Mouse (Mus musculus): ENCODE measurements around the gene Zfp1. TPM values are rescaled to one million over a fixed set of nuclear protein-coding genes. Genes with fewer than 3 reads are reported as not detected.

Gene Zfp1
- polyA plus RNA-seq, 1 experiment from 2014 or later, result 16.0 TPM

- no peak for ATAC-seq
- Histone ChIP-seq H3K4me2 (ENCODE audit: low read depth, low read length) (no peak overlapping the region), H3K9ac (ENCODE audit: low read depth, low read length) (no peak overlapping the region), H3K27me3 (replicated peaks; ENCODE audit: control insufficient read depth, insufficient read depth, low read length) (no peaks in the 10 kb centered on the region), H3K9me3 (ENCODE audit: control insufficient read depth, low read length) (no peaks in the 10 kb centered on the region), H3K36me3 (ENCODE audit: control insufficient read depth, insufficient read depth, low read length) (no peaks in the 10 kb centered on the region), H3K4me3 (ENCODE audit: low read length) (no peak overlapping the region), H3K27ac (ENCODE audit: low read length) (no peak overlapping the region), H3K4me1 (ENCODE audit: control insufficient read depth, insufficient read depth, low read length) (0 out of 2 replicates have a peak, but pooled peaks cover 3% of the 10 kb centered on the region)
- 60% methylated on average over 2 of the region's 2 CpGs for WGBS
These were observed 5.6 kb downstream of the Zfp1 start for GRCm38 (mm10) chr8:111648834-111649233.

- WGBS, result 87% methylated on average over 3 of the region's 3 CpGs
- no peak for ATAC-seq
These were observed 7.5 kb downstream of the Zfp1 start for GRCm38 (mm10) chr8:111650651-111651050.

GRCm38 (mm10) chr8:111653524-111653923, 10.3 kb downstream of the Zfp1 start:
- no peaks in the 10 kb centered on the region for H3K36me3 ChIP-seq (ENCODE audit: control insufficient read depth, insufficient read depth, low read length)
- H3K4me2 ChIP-seq (ENCODE audit: low read depth, low read length), result no peak overlapping the region
- H3K27me3 ChIP-seq (replicated peaks; ENCODE audit: control insufficient read depth, insufficient read depth, low read length), result no peaks in the 10 kb centered on the region
- ATAC-seq, result no peak
- no peaks in the 10 kb centered on the region for H3K9me3 ChIP-seq (ENCODE audit: control insufficient read depth, low read length)
- no peak overlapping the region for H3K4me3 ChIP-seq (ENCODE audit: low read length)
- 96% methylated on average over 2 of the region's 2 CpGs for WGBS
- no peak overlapping the region for H3K27ac ChIP-seq (ENCODE audit: low read length)
- H3K9ac ChIP-seq (ENCODE audit: low read depth, low read length), result no peak overlapping the region
- peaks cover 7% of the 10 kb centered on the region; the same call in 1 of the 2 replicates for H3K4me1 ChIP-seq (ENCODE audit: control insufficient read depth, insufficient read depth, low read length)

More at GRCm38 (mm10) chr8:111650651-111651050, 7.5 kb downstream of the Zfp1 start:
- Histone ChIP-seq H3K36me3 (ENCODE audit: control insufficient read depth, insufficient read depth, low read length) (no peaks in the 10 kb centered on the region), H3K4me2 (ENCODE audit: low read depth, low read length) (no peak overlapping the region), H3K27me3 (replicated peaks; ENCODE audit: control insufficient read depth, insufficient read depth, low read length) (no peaks in the 10 kb centered on the region), H3K4me1 (ENCODE audit: control insufficient read depth, insufficient read depth, low read length) (0 out of 2 replicates have a peak, but pooled peaks cover 3% of the 10 kb centered on the region), H3K4me3 (ENCODE audit: low read length) (no peak overlapping the region), H3K9me3 (ENCODE audit: control insufficient read depth, low read length) (no peaks in the 10 kb centered on the region), H3K27ac (ENCODE audit: low read length) (no peak overlapping the region), H3K9ac (ENCODE audit: low read depth, low read length) (no peak overlapping the region)

GRCm38 (mm10) chr8:111657312-111657854, 14.2 kb downstream of the Zfp1 start:
- no peak for ATAC-seq
- Histone ChIP-seq H3K4me1 (ENCODE audit: control insufficient read depth, insufficient read depth, low read length) (peaks cover 7% of the 10 kb centered on the region; the same call in 1 of the 2 replicates), H3K4me3 (ENCODE audit: low read length) (no peak overlapping the region), H3K4me2 (ENCODE audit: low read depth, low read length) (no peak overlapping the region), H3K9me3 (ENCODE audit: control insufficient read depth, low read length) (no peaks in the 10 kb centered on the region), H3K9ac (ENCODE audit: low read depth, low read length) (no peak overlapping the region), H3K27ac (ENCODE audit: low read length) (no peak overlapping the region), H3K27me3 (replicated peaks; ENCODE audit: control insufficient read depth, insufficient read depth, low read length) (no peaks in the 10 kb centered on the region), H3K36me3 (ENCODE audit: control insufficient read depth, insufficient read depth, low read length) (peaks cover 3% of the 10 kb centered on the region; the same call in 1 of the 2 replicates)
- WGBS, result 57% methylated on average over 1 of the region's 1 CpGs

- Histone ChIP-seq H3K9ac (ENCODE audit: low read depth, low read length) (no peak overlapping the region), H3K27me3 (replicated peaks; ENCODE audit: control insufficient read depth, insufficient read depth, low read length) (no peaks in the 10 kb centered on the region), H3K4me1 (ENCODE audit: control insufficient read depth, insufficient read depth, low read length) (peaks cover 7% of the 10 kb centered on the region; the same call in 1 of the 2 replicates), H3K4me2 (ENCODE audit: low read depth, low read length) (no peak overlapping the region), H3K4me3 (ENCODE audit: low read length) (no peak overlapping the region), H3K36me3 (ENCODE audit: control insufficient read depth, insufficient read depth, low read length) (peaks cover 3% of the 10 kb centered on the region; the same call in 1 of the 2 replicates), H3K9me3 (ENCODE audit: control insufficient read depth, low read length) (no peaks in the 10 kb centered on the region), H3K27ac (ENCODE audit: low read length) (no peak overlapping the region; the same call in 1 of the 2 replicates)
- ATAC-seq, result peak; percentile 73
- 58% methylated on average over 6 of the region's 6 CpGs for WGBS
These were observed 15.7 kb downstream of the Zfp1 start for GRCm38 (mm10) chr8:111658819-111659423.

- Histone ChIP-seq H3K9ac (ENCODE audit: low read depth, low read length) (no peak overlapping the region), H3K36me3 (ENCODE audit: control insufficient read depth, insufficient read depth, low read length) (peaks cover 3% of the 10 kb centered on the region), H3K4me3 (ENCODE audit: low read length) (no peak overlapping the region), H3K9me3 (ENCODE audit: control insufficient read depth, low read length) (no peaks in the 10 kb centered on the region), H3K4me2 (ENCODE audit: low read depth, low read length) (no peak overlapping the region), H3K4me1 (ENCODE audit: control insufficient read depth, insufficient read depth, low read length) (0 out of 2 replicates have a peak, but pooled peaks cover 1% of the 10 kb centered on the region), H3K27ac (ENCODE audit: low read length) (no peak overlapping the region), H3K27me3 (replicated peaks; ENCODE audit: control insufficient read depth, insufficient read depth, low read length) (no peaks in the 10 kb centered on the region)
- peak; percentile 60; the same call in 1 of the 2 replicates for ATAC-seq
- 88% methylated on average over 3 of the region's 3 CpGs for WGBS
These were observed 19.3 kb downstream of the Zfp1 start for GRCm38 (mm10) chr8:111662473-111662872.

- WGBS, result 78% methylated on average over 2 of the region's 2 CpGs
- ATAC-seq, result no peak
- no peak overlapping the region for H3K4me3 ChIP-seq (ENCODE audit: low read length)
- H3K36me3 ChIP-seq (ENCODE audit: control insufficient read depth, insufficient read depth, low read length), result peaks cover 13% of the 10 kb centered on the region
- no peak overlapping the region for H3K4me2 ChIP-seq (ENCODE audit: low read depth, low read length)
- no peaks in the 10 kb centered on the region for H3K9me3 ChIP-seq (ENCODE audit: control insufficient read depth, low read length)
- H3K9ac ChIP-seq (ENCODE audit: low read depth, low read length), result no peak overlapping the region
- H3K27me3 ChIP-seq (replicated peaks; ENCODE audit: control insufficient read depth, insufficient read depth, low read length), result no peaks in the 10 kb centered on the region
- H3K4me1 ChIP-seq (ENCODE audit: control insufficient read depth, insufficient read depth, low read length), result no peaks in the 10 kb centered on the region
- no peak overlapping the region for H3K27ac ChIP-seq (ENCODE audit: low read length)
These were observed 23.6 kb downstream of the Zfp1 start for GRCm38 (mm10) chr8:111666751-111667150.

GRCm38 (mm10) chr8:111676237-111676636, 33.0 kb downstream of the Zfp1 start:
- no peak for ATAC-seq
- H3K4me3 ChIP-seq (ENCODE audit: low read length), result no peak overlapping the region
- no peak overlapping the region for H3K9ac ChIP-seq (ENCODE audit: low read depth, low read length)
- no peaks in the 10 kb centered on the region for H3K27me3 ChIP-seq (replicated peaks; ENCODE audit: control insufficient read depth, insufficient read depth, low read length)
- H3K9me3 ChIP-seq (ENCODE audit: control insufficient read depth, low read length), result peaks cover 7% of the 10 kb centered on the region
- no peak overlapping the region for H3K27ac ChIP-seq (ENCODE audit: low read length)
- no peak overlapping the region for H3K4me2 ChIP-seq (ENCODE audit: low read depth, low read length)
- no peaks in the 10 kb centered on the region for H3K36me3 ChIP-seq (ENCODE audit: control insufficient read depth, insufficient read depth, low read length)
- WGBS, result 80% methylated on average over 8 of the region's 8 CpGs
- H3K4me1 ChIP-seq (ENCODE audit: control insufficient read depth, insufficient read depth, low read length), result no peaks in the 10 kb centered on the region

- Histone ChIP-seq H3K4me2 (ENCODE audit: low read depth, low read length) (no peak overlapping the region), H3K4me3 (ENCODE audit: low read length) (no peak overlapping the region), H3K9me3 (ENCODE audit: control insufficient read depth, low read length) (peaks cover 7% of the 10 kb centered on the region), H3K4me1 (ENCODE audit: control insufficient read depth, insufficient read depth, low read length) (no peaks in the 10 kb centered on the region), H3K9ac (ENCODE audit: low read depth, low read length) (no peak overlapping the region), H3K27ac (ENCODE audit: low read length) (no peak overlapping the region), H3K36me3 (ENCODE audit: control insufficient read depth, insufficient read depth, low read length) (no peaks in the 10 kb centered on the region), H3K27me3 (replicated peaks; ENCODE audit: control insufficient read depth, insufficient read depth, low read length) (no peaks in the 10 kb centered on the region)
- WGBS, result 29% methylated on average over 3 of the region's 3 CpGs
- ATAC-seq, result peak; percentile 72; the same call in 1 of the 2 replicates
These were observed 34.9 kb downstream of the Zfp1 start for GRCm38 (mm10) chr8:111678111-111678510.

Measured in intestine, embryonic 16.5 days (tissue).